In genomic region chr7:126701070-126701469, GRCm38 (mm10) we compare ENCODE assay signal across 8 mouse cellular contexts. TPM values are rescaled to one million over a fixed set of nuclear protein-coding genes. Genes with fewer than 3 reads are reported as not detected.
DNase-seq lines count a peak whose midpoint lies in the region; ATAC-seq and TF ChIP-seq lines count a peak whose summit lies in the region.

No protein-coding gene starts in this region.

- H3ac ChIP-seq in C2C12 (ENCODE audit: control insufficient read depth, insufficient read length, low read depth), result no peak overlapping the region

- 3% methylated on average over 11 of the region's 11 CpGs for WGBS in heart, embryonic 13.5 days
- WGBS in kidney, postnatal 0 days, result under 1% methylated on average over 11 of the region's 11 CpGs
- 1% methylated on average over 11 of the region's 11 CpGs for WGBS in liver, embryonic 12.5 days (ENCODE audit: insufficient replicate concordance)

- H3K4me1 ChIP-seq in heart, embryonic 13.5 days, result peaks cover 32% of the 10 kb centered on the region
- peaks cover 16% of the 10 kb centered on the region for H3K4me1 ChIP-seq in kidney, postnatal 0 days (replicated peaks; ENCODE audit: insufficient read depth, low read length)
- peaks cover 84% of the 10 kb centered on the region for H3K4me1 ChIP-seq in liver, embryonic 12.5 days

- H3K27me3 ChIP-seq in C2C12 (ENCODE audit: control insufficient read depth, insufficient read depth, insufficient read length), result peaks cover 19% of the 10 kb centered on the region
- peaks cover 46% of the 10 kb centered on the region for H3K27me3 ChIP-seq in heart, embryonic 13.5 days (replicated peaks)
- H3K27me3 ChIP-seq in kidney, postnatal 0 days (ENCODE audit: insufficient read depth, low read length), result no peaks in the 10 kb centered on the region; the same call in 1 of the 2 replicates
- H3K27me3 ChIP-seq in liver, embryonic 12.5 days (replicated peaks), result peaks cover 42% of the 10 kb centered on the region
- H3K27me3 ChIP-seq in splenic B cell, adult 2 months (ENCODE audit: control insufficient read depth, insufficient read depth, low read length, poor library complexity, severe bottlenecking), result no peaks in the 10 kb centered on the region

- peak; percentile 93 for DNase-seq in brain, adult 2 months (ENCODE audit: low read depth, low spot score)
- DNase-seq in kidney, postnatal 0 days (ENCODE audit: low spot score), result peak; percentile 93
- peak; percentile 97 for DNase-seq in naive thymus-derived CD4-positive, alpha-beta T cell, adult 2 months (ENCODE audit: low read depth)
- peak; percentile 94 for DNase-seq in splenic B cell, adult 2 months (ENCODE audit: low read depth, low spot score)

- H3K9ac ChIP-seq in heart, embryonic 13.5 days, result peak overlapping the region; percentile 67
- 0 out of 2 replicates have a peak overlapping the region, but pooled peaks have one; percentile 25 for H3K9ac ChIP-seq in kidney, postnatal 0 days (ENCODE audit: low read depth, low read length)
- H3K9ac ChIP-seq in liver, embryonic 12.5 days, result no peak overlapping the region

- no peak overlapping the region for H3K27ac ChIP-seq in heart, embryonic 13.5 days (replicated peaks)
- H3K27ac ChIP-seq in kidney, postnatal 0 days, result no peak overlapping the region
- 0 out of 2 replicates have a peak overlapping the region, but pooled peaks have one; percentile 1 for H3K27ac ChIP-seq in liver, embryonic 12.5 days

- H3K79me2 ChIP-seq in C2C12 (ENCODE audit: control insufficient read depth, insufficient read depth), result peaks cover 21% of the 10 kb centered on the region

- H3K79me3 ChIP-seq in C2C12 (ENCODE audit: low read depth), result peaks cover 11% of the 10 kb centered on the region

- H3K9me3 ChIP-seq in heart, embryonic 13.5 days, result no peaks in the 10 kb centered on the region
- no peaks in the 10 kb centered on the region for H3K9me3 ChIP-seq in kidney, postnatal 0 days (replicated peaks; ENCODE audit: low read length)
- no peaks in the 10 kb centered on the region for H3K9me3 ChIP-seq in liver, embryonic 12.5 days (replicated peaks)

- peak overlapping the region; percentile 61 for H3K4me2 ChIP-seq in heart, embryonic 13.5 days
- H3K4me2 ChIP-seq in kidney, postnatal 0 days (ENCODE audit: low read length), result peak overlapping the region; percentile 27; the same call in 1 of the 2 replicates
- H3K4me2 ChIP-seq in liver, embryonic 12.5 days, result peak overlapping the region; percentile 54

- H3K36me3 ChIP-seq in C2C12 (ENCODE audit: control insufficient read depth, insufficient read depth), result peaks cover 6% of the 10 kb centered on the region
- 0 out of 2 replicates have a peak, but pooled peaks cover 6% of the 10 kb centered on the region for H3K36me3 ChIP-seq in heart, embryonic 13.5 days
- no peaks in the 10 kb centered on the region for H3K36me3 ChIP-seq in kidney, postnatal 0 days (ENCODE audit: insufficient read depth, low read length)
- peaks cover 27% of the 10 kb centered on the region for H3K36me3 ChIP-seq in liver, embryonic 12.5 days
- H3K36me3 ChIP-seq in splenic B cell, adult 2 months (ENCODE audit: control insufficient read depth, insufficient read depth, low read length, poor library complexity, severe bottlenecking), result peaks cover 34% of the 10 kb centered on the region

- H3K4me3 ChIP-seq in C2C12 (ENCODE audit: insufficient read depth, poor library complexity, severe bottlenecking), result no peak overlapping the region
- peak overlapping the region; percentile 31 for H3K4me3 ChIP-seq in heart, embryonic 13.5 days
- no peak overlapping the region for H3K4me3 ChIP-seq in kidney, postnatal 0 days (replicated peaks; ENCODE audit: low read depth, low read length)
- H3K4me3 ChIP-seq in liver, embryonic 12.5 days, result peak overlapping the region; percentile 16; the same call in 1 of the 2 replicates

- peak; percentile 78 for ATAC-seq in erythroblast, adult 5-6 weeks (replicated peaks; ENCODE audit: low FRiP score, poor library complexity, severe bottlenecking)
- ATAC-seq in heart, embryonic 13.5 days (ENCODE audit: extremely low read depth, insufficient number of reproducible peaks, low FRiP score, low TSS enrichment), result peak; percentile 52; the same call in 1 of the 2 replicates
- ATAC-seq in kidney, postnatal 0 days (replicated peaks; ENCODE audit: low FRiP score, low read depth), result peak; percentile 55; the same call in 1 of the 2 replicates
- ATAC-seq in liver, embryonic 12.5 days, result peak; percentile 60

- peak; percentile 84 for TF ChIP-seq CTCF in C2C12 (IDR thresholded peaks at IDR 0.05; ENCODE audit: control insufficient read depth, insufficient read depth, insufficient read length)
- TF ChIP-seq CTCF in kidney, postnatal 0 days (IDR thresholded peaks at IDR 0.05; ENCODE audit: low read depth), result peak; percentile 93

TF ChIP-seq in C2C12, 6 proteins besides CTCF, POLR2A, EP300 and RAD21:
- peak; percentile 63 for TF ChIP-seq MAX (IDR thresholded peaks at IDR 0.05)
- no peak for TF ChIP-seq CEBPB (IDR thresholded peaks at IDR 0.05; ENCODE audit: low read depth)
- no peak for TF ChIP-seq FOSL1 (IDR thresholded peaks at IDR 0.05; ENCODE audit: insufficient read depth, low read length, poor library complexity, severe bottlenecking)
- TF ChIP-seq MYOG (IDR thresholded peaks at IDR 0.05; ENCODE audit: control insufficient read depth, extremely low read depth, insufficient read length), result no peak
- peak; percentile 76 for TF ChIP-seq USF1 (IDR thresholded peaks at IDR 0.05; ENCODE audit: low read depth)

RNA-seq across cellular contexts. Expression of gene Slx1b, which starts 5.5 kb away (rescaled TPM):
- 5.4 TPM for polyA plus RNA-seq in C2C12 (2012; fragmentation: generic; extraction: Trizol)
- 0.19 and 1.9 TPM in 2 replicates for total RNA-seq in erythroblast, adult 5-6 weeks (2015; ENCODE audit: low replicate concordance)
- 0.42 and 1.4 TPM in 2 replicates for total RNA-seq in erythroblast, adult 5-6 weeks (2017; ENCODE audit: low replicate concordance)
- 6.9 and 7.1 TPM in 2 replicates for polyA plus RNA-seq in heart, embryonic 13.5 days (2015; fragmentation: Nextera tagmentation; extraction: Ambion mirVana)
- polyA plus RNA-seq in kidney, postnatal 0 days (2015; fragmentation: Nextera tagmentation; extraction: Ambion mirVana), result 7.1 and 9.0 TPM in 2 replicates
- polyA plus RNA-seq in liver, embryonic 12.5 days (2016; fragmentation: Nextera tagmentation; extraction: Ambion mirVana), result 4.5 and 5.1 TPM in 2 replicates

RNA-seq across cellular contexts. Expression of gene Bola2, which starts 5.9 kb away (rescaled TPM):
- 116 TPM for polyA plus RNA-seq in C2C12 (2012; fragmentation: generic; extraction: Trizol)
- 4.8 and 13.4 TPM in 2 replicates for total RNA-seq in erythroblast, adult 5-6 weeks (2015; ENCODE audit: low replicate concordance)
- 11.6 and 27.2 TPM in 2 replicates for total RNA-seq in erythroblast, adult 5-6 weeks (2017; ENCODE audit: low replicate concordance)
- 109 and 124 TPM in 2 replicates for polyA plus RNA-seq in heart, embryonic 13.5 days (2015; fragmentation: Nextera tagmentation; extraction: Ambion mirVana)
- polyA plus RNA-seq in kidney, postnatal 0 days (2015; fragmentation: Nextera tagmentation; extraction: Ambion mirVana), result 140 and 145 TPM in 2 replicates
- polyA plus RNA-seq in liver, embryonic 12.5 days (2016; fragmentation: Nextera tagmentation; extraction: Ambion mirVana), result 134 and 153 TPM in 2 replicates

RNA-seq across cellular contexts. Expression of gene Coro1a, which starts 6.5 kb away (rescaled TPM):
- polyA plus RNA-seq in C2C12 (2012; fragmentation: generic; extraction: Trizol), result 1.9 TPM
- 127 and 157 TPM in 2 replicates for total RNA-seq in erythroblast, adult 5-6 weeks (2015; ENCODE audit: low replicate concordance)
- 132 and 182 TPM in 2 replicates for total RNA-seq in erythroblast, adult 5-6 weeks (2017; ENCODE audit: low replicate concordance)
- 11.8 and 16.6 TPM in 2 replicates for polyA plus RNA-seq in heart, embryonic 13.5 days (2015; fragmentation: Nextera tagmentation; extraction: Ambion mirVana)
- 13.1 and 14.6 TPM in 2 replicates for polyA plus RNA-seq in kidney, postnatal 0 days (2015; fragmentation: Nextera tagmentation; extraction: Ambion mirVana)
- 77.9 and 86.6 TPM in 2 replicates for polyA plus RNA-seq in liver, embryonic 12.5 days (2016; fragmentation: Nextera tagmentation; extraction: Ambion mirVana)

RNA-seq across cellular contexts. Expression of gene Sult1a1, which starts 24.8 kb away (rescaled TPM):
- polyA plus RNA-seq in C2C12 (2012; fragmentation: generic; extraction: Trizol), result 0.07 TPM
- total RNA-seq in erythroblast, adult 5-6 weeks (2015; ENCODE audit: low replicate concordance), result not detected in 2 replicates
- total RNA-seq in erythroblast, adult 5-6 weeks (2017; ENCODE audit: low replicate concordance), result 3.6 and 6.0 TPM in 2 replicates
- 5.8 and 6.2 TPM in 2 replicates for polyA plus RNA-seq in heart, embryonic 13.5 days (2015; fragmentation: Nextera tagmentation; extraction: Ambion mirVana)
- 13.4 and 17.3 TPM in 2 replicates for polyA plus RNA-seq in kidney, postnatal 0 days (2015; fragmentation: Nextera tagmentation; extraction: Ambion mirVana)
- 0.24 and 0.50 TPM in 2 replicates for polyA plus RNA-seq in liver, embryonic 12.5 days (2016; fragmentation: Nextera tagmentation; extraction: Ambion mirVana)

RNA-seq across cellular contexts. Expression of gene Sgf29, which starts 52.0 kb away (rescaled TPM):
- polyA plus RNA-seq in C2C12 (2012; fragmentation: generic; extraction: Trizol), result 39.3 TPM
- total RNA-seq in erythroblast, adult 5-6 weeks (2015; ENCODE audit: low replicate concordance), result 33.6 and 37.9 TPM in 2 replicates
- 6.8 and 17.6 TPM in 2 replicates for total RNA-seq in erythroblast, adult 5-6 weeks (2017; ENCODE audit: low replicate concordance)
- polyA plus RNA-seq in heart, embryonic 13.5 days (2015; fragmentation: Nextera tagmentation; extraction: Ambion mirVana), result 27.7 and 28.8 TPM in 2 replicates
- polyA plus RNA-seq in kidney, postnatal 0 days (2015; fragmentation: Nextera tagmentation; extraction: Ambion mirVana), result 37.8 and 38.6 TPM in 2 replicates
- polyA plus RNA-seq in liver, embryonic 12.5 days (2016; fragmentation: Nextera tagmentation; extraction: Ambion mirVana), result 36.3 and 42.4 TPM in 2 replicates

Comparison
In these comparisons a context has a peak if more than half of its experiments do, and no peak if none do; other contexts are left out.
1. H3K4me3 ChIP-seq: peak in heart, embryonic 13.5 days (single experiment) and liver, embryonic 12.5 days (single experiment); none in C2C12 (single experiment) and kidney, postnatal 0 days (single experiment).
2. Peak in every context shown above with its lines, with median percentiles within 50 percentile points of each other: DNase-seq, ATAC-seq and H3K4me2 ChIP-seq.